Mouse (Mus musculus) ovary, postnatal 14 days (tissue): ENCODE data around the gene Onecut1.

Experiments
- DNase-seq: peaks from one replicate; pipeline ENCODE4 v3.0.0; 2022; ENCODE audit warnings: low spot score

Onecut1 gene

GRCm38 (mm10) chr9:74861561-74861980, at the start of gene Onecut1:
TSS of gene Onecut1 (plus strand) at chr9:74861921.
- DNase-seq: no peak

DNA sequence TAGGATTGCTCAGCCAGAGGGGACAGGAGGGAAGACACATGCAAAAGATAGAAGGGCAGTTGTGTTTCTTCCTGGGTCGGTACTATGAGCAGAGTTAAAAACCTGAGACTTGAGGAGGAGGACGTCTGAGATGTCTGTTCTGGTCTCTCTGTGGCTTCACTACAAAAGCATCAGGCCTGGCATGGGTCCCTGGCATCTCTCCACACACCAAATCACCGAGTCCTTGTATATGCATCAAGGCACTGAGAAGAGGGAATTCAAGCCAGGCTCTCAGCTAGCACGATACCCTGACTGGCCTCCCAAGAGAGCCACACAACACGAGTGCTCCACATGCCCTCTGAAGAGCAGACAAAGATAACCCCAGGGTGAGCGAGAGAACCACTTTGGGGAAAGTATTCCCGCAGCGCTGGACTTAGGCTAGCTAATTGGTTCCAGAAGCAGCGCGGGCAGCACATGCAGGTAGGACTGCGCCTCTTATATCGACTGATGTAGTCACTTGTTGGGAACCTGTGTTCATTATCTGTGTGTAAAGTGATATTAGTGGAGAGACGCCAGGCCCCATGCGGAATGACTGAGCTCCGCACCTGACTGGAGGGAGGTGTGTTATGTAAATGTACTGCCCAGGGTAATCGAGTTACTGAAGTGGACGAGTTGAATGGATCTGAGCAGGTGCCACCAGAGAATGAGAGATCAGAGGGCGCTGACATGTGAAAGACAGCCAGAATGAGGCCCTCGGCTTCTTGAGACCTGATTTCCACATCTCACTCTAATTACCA, 41.8 kb upstream of the Onecut1 start:
- DNase-seq: no peak

GRCm38 (mm10) chr9:74825102-74825501, 36.6 kb upstream of the Onecut1 start:
- no peak for DNase-seq

DNA sequence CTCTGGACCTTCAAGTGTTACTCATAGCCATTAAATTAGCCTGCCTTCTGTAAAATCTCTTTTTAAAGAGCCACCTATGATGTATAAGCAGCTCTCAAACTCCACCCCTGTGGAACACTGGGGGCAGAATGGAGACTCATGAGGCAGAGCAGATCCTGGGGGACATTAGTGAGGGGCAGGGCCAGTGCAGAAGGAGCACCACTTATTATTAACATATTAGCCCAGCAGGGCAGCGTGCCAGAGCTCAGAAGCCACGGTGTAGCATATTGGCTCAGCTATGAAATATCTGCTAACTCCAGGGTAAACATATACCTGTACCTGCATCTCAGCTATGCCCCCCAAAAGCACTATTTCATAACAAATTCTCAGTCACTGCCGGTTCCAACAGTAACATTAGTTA, 32.5 kb upstream of the Onecut1 start:
- no peak for DNase-seq

DNA sequence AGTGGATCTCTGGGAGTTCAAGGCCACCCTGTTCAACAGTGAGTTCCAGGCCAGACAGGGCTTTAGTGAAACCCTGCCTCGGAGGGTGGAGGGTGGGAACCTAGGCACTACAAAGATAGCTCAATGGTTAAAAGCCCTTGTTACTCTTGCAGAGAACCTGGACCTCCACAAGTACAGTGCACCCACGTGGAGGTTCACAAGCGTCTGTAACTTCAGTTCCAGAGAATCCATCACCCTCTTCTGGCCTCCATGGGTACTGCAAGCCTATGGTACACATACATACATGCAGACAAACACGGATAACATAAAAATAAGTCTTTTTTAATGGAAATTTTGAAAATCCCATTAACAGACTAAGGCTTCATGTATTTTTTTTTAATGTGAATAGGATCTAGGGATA, 18.8 kb upstream of the Onecut1 start:
- no peak for DNase-seq

DNA sequence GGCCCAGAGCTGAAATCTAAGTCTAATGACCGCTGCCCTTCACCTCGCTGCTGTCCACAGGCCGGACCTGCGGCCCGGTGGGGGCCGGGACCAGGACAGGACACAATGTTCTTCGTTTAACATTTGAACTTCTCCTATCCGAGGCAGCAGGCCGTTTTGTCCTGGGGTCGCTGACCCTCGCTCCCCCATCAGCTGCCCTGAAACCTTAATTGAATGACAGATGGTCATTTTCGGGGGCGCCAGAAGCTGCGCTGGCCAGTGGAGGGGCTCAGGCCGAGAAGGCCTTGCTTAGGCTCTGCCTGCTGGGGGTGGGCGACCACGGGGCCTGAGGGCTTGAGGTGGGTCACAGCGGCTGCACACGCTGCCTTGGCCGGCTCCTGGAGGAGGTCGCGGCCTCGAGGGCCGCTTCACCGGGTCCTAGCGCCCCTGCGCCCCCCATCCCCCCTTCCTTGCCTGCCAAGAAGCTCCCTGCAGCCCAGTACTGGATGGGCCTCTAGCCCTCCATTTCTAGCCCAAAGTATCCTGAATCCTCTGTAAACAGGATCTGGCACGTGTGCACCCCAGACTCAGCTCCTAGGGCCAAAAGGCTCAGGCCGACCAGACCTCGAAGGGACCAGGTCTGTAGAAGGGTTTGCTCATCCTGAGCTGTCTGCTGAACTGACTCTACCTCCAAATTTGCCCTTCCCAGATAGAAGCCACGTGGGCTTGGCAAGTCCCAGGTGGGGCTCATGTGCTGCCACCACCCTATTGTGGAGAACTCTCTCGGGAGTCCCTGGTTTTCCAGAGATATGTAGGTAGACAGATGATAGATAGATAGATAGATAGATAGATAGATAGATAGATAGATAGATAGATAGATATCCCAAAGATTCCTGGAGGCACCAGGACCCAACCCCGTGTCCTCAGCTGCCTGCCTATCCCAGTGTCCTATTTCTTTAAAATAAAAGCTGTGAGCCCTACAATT, 14.6 kb upstream of the Onecut1 start:
- DNase-seq: no peak

DNA sequence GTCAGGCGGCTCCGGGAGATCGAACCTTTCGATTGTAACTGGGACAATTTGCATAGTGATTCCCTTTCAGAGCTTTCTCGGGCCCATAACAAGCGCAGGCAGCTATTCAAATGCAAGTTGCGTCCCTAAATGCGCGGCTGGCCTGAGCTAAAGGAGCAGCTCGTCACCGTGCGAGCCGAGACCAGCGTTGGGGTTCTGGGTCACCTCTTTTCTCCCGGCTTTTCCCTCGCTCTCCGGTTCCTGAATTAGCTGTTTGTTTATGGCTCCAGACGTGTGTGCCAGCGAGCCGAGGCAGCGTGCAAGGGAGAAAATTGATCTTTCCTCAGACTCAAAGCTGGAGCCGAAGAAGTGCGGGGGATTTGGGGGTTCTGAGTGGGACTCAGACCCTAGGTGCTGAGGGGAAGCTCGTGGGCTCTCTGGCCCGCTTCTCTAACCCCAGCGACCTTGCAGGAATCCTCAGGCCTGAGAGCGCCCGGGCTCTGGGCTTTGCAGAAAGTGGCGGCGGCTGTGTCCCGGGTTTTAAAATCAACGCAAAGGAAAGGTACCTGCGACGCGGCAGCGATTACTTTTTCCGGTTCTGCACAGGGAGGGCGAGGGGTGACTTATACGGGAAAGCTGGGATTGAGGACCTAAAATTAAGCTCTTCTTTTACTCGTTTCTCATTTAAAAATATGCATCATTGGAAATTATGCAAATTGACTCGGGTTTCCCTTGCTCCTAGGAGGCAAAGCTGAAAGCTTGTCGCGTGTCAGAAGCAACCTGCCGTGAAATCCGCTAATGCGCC, 13.1 kb upstream of the Onecut1 start:
- DNase-seq: no peak

DNA sequence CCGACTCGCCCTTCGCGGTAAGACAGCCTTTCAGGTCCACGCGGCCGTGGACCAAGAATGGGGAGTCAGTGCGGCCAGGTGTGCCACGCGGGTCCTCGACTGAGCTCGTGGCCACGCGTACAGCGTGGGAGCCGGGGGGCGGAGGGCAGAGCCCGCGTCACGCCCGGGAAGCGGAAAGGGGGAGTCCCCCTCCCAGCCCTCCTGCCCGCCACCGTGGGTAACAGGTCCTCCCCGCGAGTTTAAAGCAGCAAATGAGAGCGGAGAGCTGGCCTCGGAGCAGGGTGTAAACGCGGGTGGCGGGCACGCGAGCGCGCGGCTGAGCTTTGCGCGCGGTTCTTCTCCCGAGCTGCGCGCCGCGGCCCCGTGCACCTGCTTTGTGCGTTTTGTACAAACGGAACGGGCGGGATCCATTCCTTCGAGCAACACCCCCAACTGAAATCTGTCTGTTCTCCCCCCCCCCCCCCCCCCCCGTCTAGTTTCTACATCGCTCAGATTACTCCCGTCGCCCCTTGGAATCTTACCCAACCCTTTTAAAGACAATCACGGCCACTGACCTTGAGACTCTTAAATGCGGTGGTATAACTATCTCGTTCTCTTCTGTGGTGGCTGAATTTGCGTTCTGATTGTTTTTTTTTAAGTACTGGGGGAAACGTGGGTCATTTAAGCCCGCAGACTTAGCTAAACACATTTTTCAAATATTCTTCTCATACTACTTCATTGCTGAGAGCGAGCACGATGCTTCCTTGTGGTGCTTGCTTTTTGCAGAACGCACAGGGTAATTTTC, 12.3 kb upstream of the Onecut1 start:
- no peak for DNase-seq

GRCm38 (mm10) chr9:74849979-74850780, 11.5 kb upstream of the Onecut1 start:
- DNase-seq: no peak

DNA sequence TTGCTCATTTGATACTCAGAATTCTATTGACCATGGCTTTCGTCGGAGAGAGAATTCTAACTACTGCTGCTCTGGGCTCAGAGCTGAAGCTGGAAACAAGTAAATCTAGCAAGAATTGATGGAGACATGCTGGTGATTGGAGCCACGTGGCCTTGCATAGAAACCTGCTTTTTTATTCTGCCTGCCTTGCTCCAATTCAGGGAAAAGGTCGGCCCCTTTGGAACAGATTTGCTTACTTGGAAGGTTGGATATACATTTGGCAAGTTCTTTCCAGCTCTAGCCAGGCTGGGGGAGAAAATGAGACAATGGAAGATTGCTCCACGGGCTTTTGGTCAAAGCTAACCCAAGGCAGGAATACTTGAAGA, 11.0 kb upstream of the Onecut1 start:
- DNase-seq: no peak

GRCm38 (mm10) chr9:74851601-74852000, 10.1 kb upstream of the Onecut1 start:
- no peak for DNase-seq

GRCm38 (mm10) chr9:74852361-74852760, 9.4 kb upstream of the Onecut1 start:
- no peak for DNase-seq

DNA sequence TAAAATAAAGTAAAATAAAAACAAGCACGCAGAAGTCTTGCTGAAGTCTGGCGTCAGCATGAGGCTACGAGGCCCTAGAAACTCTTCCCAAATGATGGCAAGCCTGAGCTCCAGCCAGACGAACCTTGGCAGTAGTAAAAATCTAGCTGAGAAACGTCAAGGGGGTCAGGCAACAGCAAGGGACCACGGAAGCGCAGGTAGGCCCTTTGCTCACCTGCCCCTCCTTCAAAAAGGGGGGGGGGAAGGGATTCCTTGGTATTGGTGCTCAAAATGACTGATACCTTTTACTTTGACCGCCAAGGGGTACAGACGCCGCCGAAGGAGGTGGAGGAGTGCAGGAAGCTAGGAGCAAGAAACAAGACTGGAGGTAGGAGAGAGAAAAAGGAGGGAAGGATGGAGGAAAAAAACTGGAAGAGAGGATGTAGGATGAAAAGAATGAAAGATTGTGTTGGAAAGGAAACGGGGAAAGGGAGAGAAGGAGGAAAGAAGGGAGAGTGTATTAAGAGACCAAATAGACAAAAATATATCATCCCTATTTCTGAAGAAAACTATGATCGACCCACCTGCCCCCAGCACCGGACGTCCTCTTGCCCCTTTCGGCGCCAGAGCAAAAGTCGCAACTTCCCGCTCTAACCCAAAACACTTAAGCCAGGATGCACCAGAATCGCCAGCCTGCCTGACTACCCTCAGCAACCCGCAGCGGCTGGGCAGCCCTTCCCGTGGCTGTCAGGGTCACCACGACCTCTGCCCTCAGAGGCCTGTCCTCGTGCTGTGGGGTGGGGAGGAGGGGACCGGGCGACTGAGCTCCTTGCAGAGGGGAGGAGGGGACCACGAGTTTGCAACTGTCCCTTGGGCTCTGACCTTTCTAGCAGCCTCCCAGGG, 8.3 kb upstream of the Onecut1 start:
- no peak for DNase-seq

DNA sequence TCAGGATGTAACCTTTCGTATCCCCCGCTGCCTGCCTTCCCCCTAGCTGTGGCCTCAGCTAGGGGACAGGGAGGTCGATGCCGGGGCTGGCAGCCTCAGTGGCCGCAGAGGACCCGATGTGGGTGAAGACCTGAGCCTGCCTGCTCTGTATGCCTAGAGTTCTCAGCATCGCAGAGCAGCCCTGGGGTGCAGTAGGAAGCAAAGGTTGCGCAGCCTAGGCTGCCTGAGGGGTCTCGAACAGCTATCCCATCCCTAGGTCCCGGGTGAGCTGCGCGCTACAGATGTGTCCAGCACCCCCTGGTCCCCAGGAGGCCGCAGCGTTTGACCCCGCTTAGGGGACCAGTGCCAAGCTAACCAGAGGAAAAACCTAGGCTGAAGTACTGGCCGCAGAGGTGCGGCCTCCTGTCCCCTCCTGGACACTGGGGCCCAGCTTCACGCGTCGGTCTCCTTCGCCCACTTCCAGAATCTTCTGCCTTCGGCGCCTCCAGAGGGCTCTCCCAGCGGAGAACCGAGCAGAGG, 7.6 kb upstream of the Onecut1 start:
- no peak for DNase-seq

- no peak for DNase-seq
These were observed 6.3 kb upstream of the Onecut1 start for GRCm38 (mm10) chr9:74855446-74855845.

GRCm38 (mm10) chr9:74856578-74857507, 4.9 kb upstream of the Onecut1 start:
- no peak for DNase-seq

- DNase-seq: no peak
These were observed 4.2 kb upstream of the Onecut1 start for GRCm38 (mm10) chr9:74857508-74857840.

DNA sequence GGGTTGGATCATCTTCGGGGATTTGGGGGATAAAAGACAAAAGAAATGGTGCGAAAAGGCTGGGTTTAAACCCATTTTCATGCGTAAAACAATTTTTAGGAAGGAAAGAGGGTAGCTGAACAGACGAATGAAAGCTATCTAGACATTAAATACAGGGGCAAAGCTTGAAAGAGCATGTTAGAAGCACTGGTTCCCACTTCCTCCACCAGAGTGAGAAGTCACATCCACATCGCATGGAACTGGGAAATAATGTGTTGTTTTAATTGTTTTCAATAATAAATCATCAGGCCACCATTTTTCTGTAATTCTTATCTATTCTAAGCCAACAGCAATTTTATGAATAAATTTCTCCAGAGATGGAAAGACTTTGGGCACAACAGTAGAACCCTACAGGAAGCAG, 3.6 kb upstream of the Onecut1 start:
- no peak for DNase-seq
